Mouse (Mus musculus) testis, adult 2 months (tissue): ENCODE measurements at regions not wholly inside any gene's neighbourhood (a gene's known extent, or its start where the extent isn't known, plus 50 kb on each side); places are given as distances from the start of the nearest gene placed in this dataset.

Experiments used
- CTCF ChIP-seq: fragments of 200-500 bp; IDR thresholded peaks from 2 replicates; pipeline ENCODE4 v1.5.1; 2012; ENCODE audit warnings: low read depth, mild to moderate bottlenecking, inconsistent platforms, low read length, moderate library complexity; ENCODE audit not compliant: control insufficient read depth, insufficient read depth, insufficient replicate concordance
- POLR2A ChIP-seq: fragments of 200-500 bp; IDR thresholded peaks from 2 replicates; pipeline ENCODE4 v1.6.1; 2012; ENCODE audit warnings: low read depth, mild to moderate bottlenecking, inconsistent platforms, low read length, moderate library complexity; ENCODE audit not compliant: control insufficient read depth

DNA sequence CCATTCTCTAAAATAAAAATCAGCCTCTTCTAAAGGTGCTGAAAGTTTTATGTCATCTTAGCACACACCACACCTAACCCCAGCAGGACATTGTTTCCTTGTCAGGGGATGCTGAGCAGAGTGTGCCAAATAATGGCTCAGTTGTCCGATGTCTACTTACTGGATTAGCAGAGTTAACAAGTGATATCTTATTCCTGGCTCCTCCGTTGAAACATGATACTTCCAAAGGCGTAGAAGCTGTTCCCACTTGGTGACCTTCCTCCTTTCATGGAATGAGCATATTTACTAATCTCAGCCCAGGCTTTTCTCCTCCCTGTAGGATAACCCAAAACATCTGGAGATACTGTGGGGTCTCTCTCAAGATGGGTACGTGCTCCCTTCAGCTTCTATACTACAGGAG is 141.5 kb upstream of the Gmds start:
- TF ChIP-seq POLR2A (no peak), CTCF (no peak)
